ENCODE assay signal across 9 mouse cellular contexts in the genomic region with DNA sequence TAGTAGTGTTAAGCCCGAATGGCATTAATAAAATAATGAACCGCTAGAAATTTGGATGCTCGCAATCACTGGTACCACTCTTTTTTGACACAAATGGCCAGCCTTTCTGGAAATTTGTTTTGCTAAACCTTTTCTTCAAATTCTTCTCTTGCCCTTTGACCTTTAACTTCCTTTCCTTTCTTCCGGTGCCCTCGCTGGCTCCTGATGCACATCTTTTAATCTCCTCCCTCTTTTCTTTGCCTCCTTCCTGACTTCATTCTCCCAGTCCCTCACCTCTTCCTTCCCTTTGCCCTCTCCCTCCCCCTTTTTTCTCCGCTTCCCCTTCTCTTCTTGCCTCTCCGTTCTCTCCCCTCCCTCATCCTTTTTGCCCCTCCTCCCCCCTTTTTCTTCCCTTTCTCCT.
A peak's percentile ranks its signal among the peaks of the same experiment; 100 is the strongest.
DNase-seq lines count a peak whose midpoint lies in the region; ATAC-seq and TF ChIP-seq lines count a peak whose summit lies in the region.
"Had no signal": no experiment of that assay in that cellular context is flagged by ENCODE, and none has a peak within 500 bp of the region (broad histone marks: within the 10 kb centered on the region; RNA-seq: fewer than 3 reads in every experiment).

No protein-coding gene starts in this region.

- peak overlapping the region; percentile 52 for H3K4me2 ChIP-seq in lung, embryonic 15.5 days
- peak overlapping the region; percentile 50 for H3K4me2 ChIP-seq in limb, embryonic 11.5 days (ENCODE audit: low read depth, severe bottlenecking)
- H3K4me2 ChIP-seq in neural tube, embryonic 15.5 days: peak overlapping the region; percentile 59

- no peak overlapping the region for H3K9ac ChIP-seq in lung, embryonic 15.5 days
- H3K9ac ChIP-seq in limb, embryonic 11.5 days (ENCODE audit: low read length): no peak overlapping the region
- H3K9ac ChIP-seq in neural tube, embryonic 15.5 days (replicated peaks): peak overlapping the region; percentile 12

- peak; percentile 62 for DNase-seq in embryo, embryonic 10 days (ENCODE audit: low spot score)
- no peak for DNase-seq in embryo, embryonic 11 days
- DNase-seq in lung, adult 2 months: no peak
- no peak for DNase-seq in limb, embryonic 11.5 days (ENCODE audit: low spot score)
- DNase-seq in left cerebral cortex, postnatal 14 days (ENCODE audit: low spot score in 2 of 2): no peak
- DNase-seq in gastrocnemius, postnatal 10 days: no peak

- no peak for TF ChIP-seq CTCF in lung, adult 2 months (IDR thresholded peaks at IDR 0.05; ENCODE audit: insufficient read depth, low read length)

- ATAC-seq in lung, embryonic 15.5 days (ENCODE audit: borderline replicate concordance, extremely low read depth, low FRiP score, low TSS enrichment): no peak
- ATAC-seq in limb, embryonic 11.5 days (ENCODE audit: insufficient number of reproducible peaks, low FRiP score, low TSS enrichment, low read depth): no peak
- ATAC-seq in neural tube, embryonic 15.5 days (ENCODE audit: low FRiP score): no peak

- H3K36me3 ChIP-seq in lung, embryonic 15.5 days: no peaks in the 10 kb centered on the region
- no peaks in the 10 kb centered on the region for H3K36me3 ChIP-seq in limb, embryonic 11.5 days (ENCODE audit: control insufficient read depth, insufficient read depth, low read length)
- no peaks in the 10 kb centered on the region for H3K36me3 ChIP-seq in neural tube, embryonic 15.5 days

- no peaks in the 10 kb centered on the region for H3K9me3 ChIP-seq in lung, embryonic 15.5 days
- no peaks in the 10 kb centered on the region; the same call in 1 of the 2 replicates for H3K9me3 ChIP-seq in limb, embryonic 11.5 days (ENCODE audit: control insufficient read depth, low read length)
- H3K9me3 ChIP-seq in neural tube, embryonic 15.5 days (replicated peaks): no peaks in the 10 kb centered on the region

- no peak overlapping the region for H3K27ac ChIP-seq in lung, embryonic 15.5 days
- no peak overlapping the region for H3K27ac ChIP-seq in limb, embryonic 11.5 days (replicated peaks; ENCODE audit: low read depth, low read length)
- no peak overlapping the region for H3K27ac ChIP-seq in neural tube, embryonic 15.5 days (replicated peaks)
- H3K27ac ChIP-seq: layer of hippocampus, adult 2 months had no signal

- TF ChIP-seq POLR2A in lung, adult 2 months (IDR thresholded peaks at IDR 0.05; ENCODE audit: borderline replicate concordance, extremely low read depth, low read depth, low read length): no peak

- 30% methylated on average over 7 of the region's 7 CpGs for WGBS in lung, embryonic 15.5 days
- 36% methylated on average over 7 of the region's 7 CpGs for WGBS in lung, adult 2 months
- WGBS in limb, embryonic 11.5 days: 17% methylated on average over 7 of the region's 7 CpGs
- 22% methylated on average over 7 of the region's 7 CpGs for WGBS in neural tube, embryonic 15.5 days

- H3K27me3 ChIP-seq in lung, embryonic 15.5 days: no peaks in the 10 kb centered on the region; the same call in 1 of the 2 replicates
- H3K27me3 ChIP-seq in limb, embryonic 11.5 days (ENCODE audit: control insufficient read depth, insufficient read depth, low read length): no peaks in the 10 kb centered on the region
- H3K27me3 ChIP-seq in neural tube, embryonic 15.5 days (replicated peaks): no peaks in the 10 kb centered on the region

- H3K4me1 ChIP-seq in lung, embryonic 15.5 days: peaks cover 21% of the 10 kb centered on the region
- H3K4me1 ChIP-seq in lung, adult 2 months (ENCODE audit: control insufficient read depth, insufficient read depth, low read length): no peaks in the 10 kb centered on the region
- H3K4me1 ChIP-seq in limb, embryonic 11.5 days (ENCODE audit: control insufficient read depth, insufficient read depth, low read length): peaks cover 30% of the 10 kb centered on the region
- H3K4me1 ChIP-seq in neural tube, embryonic 15.5 days: peaks cover 29% of the 10 kb centered on the region

- intact Hi-C loops in left cerebral cortex, postnatal 14 days (cut with DNase I): no loop called here

- no peak overlapping the region; the same call in 1 of the 2 replicates for H3K4me3 ChIP-seq in lung, embryonic 15.5 days
- H3K4me3 ChIP-seq in lung, adult 2 months (replicated peaks; ENCODE audit: extremely low read depth, low read depth, low read length): no peak overlapping the region
- no peak overlapping the region for H3K4me3 ChIP-seq in limb, embryonic 11.5 days (ENCODE audit: low read depth, low read length)
- H3K4me3 ChIP-seq in neural tube, embryonic 15.5 days (replicated peaks): peak overlapping the region; percentile 29; the same call in 1 of the 2 replicates
